Mouse (Mus musculus): ENCODE measurements around the gene Cds2. TPM values are rescaled to one million over a fixed set of nuclear protein-coding genes. Genes with fewer than 3 reads are reported as not detected.

Gene Cds2
- 61.5 to 72.5 TPM (median 67.0 TPM) in 4 replicates for total RNA-seq (2023; ENCODE audit: inconsistent age)

DNA sequence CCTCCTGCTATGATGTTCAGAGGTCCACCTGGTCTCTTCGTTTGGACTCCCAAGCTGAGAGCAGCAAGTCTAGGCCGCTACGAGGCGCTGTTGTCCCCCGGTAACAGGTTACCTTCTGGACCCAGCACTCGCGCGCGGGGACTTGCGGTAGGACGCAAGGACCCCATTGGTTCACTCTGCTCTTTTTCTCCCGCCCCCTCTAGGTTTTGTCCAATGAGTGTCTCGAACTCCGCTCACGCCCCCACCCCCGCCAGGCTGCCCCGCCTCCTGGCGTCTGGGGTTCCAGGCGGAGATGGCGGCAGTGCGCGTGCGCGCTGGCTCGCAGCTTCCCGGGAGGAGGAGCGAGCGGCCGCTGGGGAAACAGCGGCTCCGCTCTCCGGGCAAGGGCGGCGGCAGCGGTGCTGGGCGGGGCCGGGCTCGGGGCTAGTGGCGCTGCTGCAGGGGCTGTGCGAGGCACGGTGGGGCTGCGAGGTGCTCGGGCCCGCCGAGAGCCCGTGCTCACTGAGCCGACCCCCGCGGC is at the start of gene Cds2:
Gene Cds2, plus strand, starts transcription at position 270 of the 520 bp plus-strand sequence.

GRCm38 (mm10) chr2:132247539-132248313 is 15.2 kb upstream of the Cds2 start, which contains the start of gene Tmem230:
Gene Tmem230 (minus strand): TSS chr2:132247807.

GRCm38 (mm10) chr2:132252542-132253528 is 10.1 kb upstream of the Cds2 start, which contains the start of gene Pcna:
Gene Pcna (minus strand): TSS chr2:132253314.

Other genes starting within 250 kb of the Cds2 start
- 215 to 231 TPM (median 225 TPM) in 4 replicates for gene Rassf2, start 232.9 kb upstream of the Cds2 start, total RNA-seq (2023; ENCODE audit: inconsistent age)
- 31.9 to 41.8 TPM (median 37.3 TPM) in 4 replicates for gene Slc23a2, start 118.0 kb upstream of the Cds2 start, total RNA-seq (2023; ENCODE audit: inconsistent age)
- gene Tmem230, start 15.3 kb upstream of the Cds2 start, total RNA-seq (2023; ENCODE audit: inconsistent age): 24.8 to 32.2 TPM (median 26.6 TPM) in 4 replicates
- gene Pcna, start 9.8 kb upstream of the Cds2 start, total RNA-seq (2023; ENCODE audit: inconsistent age): 232 to 275 TPM (median 250 TPM) in 4 replicates
- gene Prokr2, start 122.3 kb downstream of the Cds2 start, total RNA-seq (2023; ENCODE audit: inconsistent age): not detected in 4 replicates